Mouse (Mus musculus) left cerebral cortex, adult 2 months (tissue): ENCODE data around the gene Flt3l. TPM values are rescaled to one million over a fixed set of nuclear protein-coding genes. Genes with fewer than 3 reads are reported as not detected.
"Not testable (repeated sequence)": the region's sequence is repeated elsewhere in the genome, so short reads cannot be mapped to it uniquely, and the experiment has no call there.

Experiments used
- DNase-seq, 2 experiments: peaks; one replicate each; pipeline ENCODE4 v3.0.0; 2021 to 2022; ENCODE audit warnings: low spot score in 2 of 2, mixed read lengths in 1 of 2; ENCODE audit errors: extremely low spot score in 1 of 2
- H3K27ac ChIP-seq: fragments of 200-600 bp; 2 replicates; pipeline ENCODE4 v1.8.1; 2022
- H3K4me3 ChIP-seq: fragments of 200-600 bp; 2 replicates; pipeline ENCODE4 v1.8.1; 2022
- CTCF ChIP-seq: fragments of 200-600 bp; IDR thresholded peaks from 2 replicates; pipeline ENCODE4 v1.8.1; 2022; ENCODE audit warnings: antibody characterized with exemption, mild to moderate bottlenecking, moderate library complexity
- intact Hi-C: fragments of 180-260 bp; cut with DNase I; formaldehyde crosslinking; loops from one replicate; pipeline ENCODE4 v1.15.1; 2025
- total RNA-seq, 2 experiments: library from RNA; stranded (reverse); gene quantifications; 2 replicates each; pipeline ENCODE4 v1.2.3; 2021

The Flt3l gene
- total RNA-seq, 2 experiments from 2014 or later, result 6.7 to 8.8 TPM

GRCm38 (mm10) chr7:45100046-45100445 lies 36.2 kb downstream of the Flt3l start:
- no peak overlapping the region for H3K27ac ChIP-seq
- TF ChIP-seq CTCF, result no peak
- H3K4me3 ChIP-seq, result no peak overlapping the region
- DNase-seq, result no peak
- intact Hi-C loops, result no loop called here

- no peak for DNase-seq
- TF ChIP-seq CTCF, result peak; percentile 30
- Histone ChIP-seq H3K4me3 (no peak overlapping the region), H3K27ac (no peak overlapping the region)
- intact Hi-C loops, result no loop called here
These were observed 37.5 kb downstream of the Flt3l start for GRCm38 (mm10) chr7:45098541-45099240.

- Histone ChIP-seq H3K27ac (no peak overlapping the region), H3K4me3 (no peak overlapping the region)
- TF ChIP-seq CTCF, result no peak
- intact Hi-C loops, result no loop called here
- no peak for DNase-seq
These were observed 38.8 kb downstream of the Flt3l start for GRCm38 (mm10) chr7:45097479-45097878.

DNA sequence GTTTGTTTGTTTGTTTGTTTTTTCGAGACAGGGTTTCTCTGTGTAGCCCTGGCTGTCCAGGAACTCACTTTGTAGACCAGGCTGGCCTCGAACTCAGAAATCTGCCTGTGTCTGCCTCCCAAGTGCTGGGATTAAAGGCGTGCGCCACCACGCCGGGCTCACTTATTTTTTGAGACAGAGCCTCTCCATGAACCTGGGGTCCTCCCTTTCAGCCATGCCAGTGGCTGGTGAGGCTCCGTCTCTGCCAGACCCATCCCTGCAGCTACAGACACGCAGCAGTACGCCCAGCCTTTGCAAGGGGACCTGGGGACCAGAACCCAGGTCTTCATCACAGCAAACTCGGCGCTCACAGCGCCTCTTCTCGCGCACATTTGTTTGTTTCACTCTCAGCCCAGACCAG lies 40.3 kb downstream of the Flt3l start:
- H3K4me3 ChIP-seq, intact Hi-C loops, DNase-seq, H3K27ac ChIP-seq: not testable (repeated sequence)

DNA sequence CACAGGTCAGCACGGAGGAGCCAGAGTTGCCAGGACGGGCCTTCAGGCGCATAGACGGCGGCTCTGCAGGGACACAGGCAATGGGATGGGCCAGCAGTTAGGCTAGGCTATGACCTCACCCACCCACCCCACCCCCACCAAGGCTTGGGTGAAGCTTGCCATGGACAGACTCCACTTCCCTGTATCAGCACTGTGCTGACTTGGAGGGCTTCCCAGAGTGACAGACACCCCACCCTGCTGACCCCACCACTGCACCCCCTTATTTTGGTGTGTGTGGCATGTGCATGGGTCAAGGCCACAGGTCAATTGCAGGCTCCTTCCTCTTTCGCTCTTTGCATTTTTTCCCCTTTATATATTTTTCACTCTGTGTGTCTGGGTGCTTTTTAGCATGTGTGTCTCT lies 40.9 kb downstream of the Flt3l start:
- TF ChIP-seq CTCF, result no peak
- Histone ChIP-seq H3K27ac (no peak overlapping the region), H3K4me3 (no peak overlapping the region)
- no peak for DNase-seq
- intact Hi-C loops, result no loop called here

- no peak for TF ChIP-seq CTCF
- no peak for DNase-seq
- no peak overlapping the region for H3K4me3 ChIP-seq
- H3K27ac ChIP-seq, result no peak overlapping the region
- intact Hi-C loops, result no loop called here
These were observed 42.1 kb downstream of the Flt3l start for GRCm38 (mm10) chr7:45094121-45094520.

DNA sequence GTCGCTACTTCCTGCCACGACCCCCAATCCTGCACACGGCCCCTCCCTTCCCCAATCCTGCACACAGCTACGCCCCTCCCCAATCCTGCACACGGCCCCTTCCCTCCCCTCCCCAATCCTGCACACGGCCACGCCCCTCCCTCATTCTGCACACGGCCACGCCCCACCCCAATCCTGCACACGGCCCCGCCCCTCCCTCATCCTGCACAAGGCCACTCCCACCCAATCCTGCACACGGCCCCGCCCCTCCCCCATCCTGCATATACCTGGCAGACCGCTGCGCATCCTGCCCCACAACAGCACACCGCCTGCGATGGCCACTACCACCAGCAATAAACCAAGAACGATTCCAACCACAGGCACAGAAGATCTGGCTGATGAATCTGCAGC lies 42.7 kb downstream of the Flt3l start:
- no peak for DNase-seq
- intact Hi-C loops, result no loop called here
- no peak for TF ChIP-seq CTCF
- Histone ChIP-seq H3K4me3 (no peak overlapping the region), H3K27ac (no peak overlapping the region)

GRCm38 (mm10) chr7:45092828-45093515 lies 43.3 kb downstream of the Flt3l start:
- H3K4me3 ChIP-seq, result no peak overlapping the region
- TF ChIP-seq CTCF, result no peak
- no peak overlapping the region for H3K27ac ChIP-seq
- intact Hi-C loops, result no loop called here
- DNase-seq, result no peak

DNA sequence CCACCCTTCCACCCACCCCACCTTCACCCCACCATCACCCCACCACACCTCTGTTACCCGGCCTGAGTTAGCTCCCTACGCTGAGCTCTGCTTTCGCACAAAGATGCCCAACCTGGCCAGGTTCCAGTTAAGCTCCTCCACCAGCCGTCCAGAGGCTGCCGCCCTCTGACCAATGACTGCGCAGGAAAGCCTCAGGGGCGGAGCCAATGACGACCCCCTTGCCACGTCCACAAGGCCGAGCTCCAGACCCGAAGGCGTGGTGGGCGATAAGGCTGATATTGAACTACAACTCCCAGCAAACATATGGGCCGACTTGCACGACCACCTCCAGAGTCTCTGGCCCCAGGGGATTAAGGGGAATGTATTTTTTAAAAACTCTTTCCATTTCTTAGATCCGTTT lies 44.2 kb downstream of the Flt3l start, which contains the start of gene Rcn3:
Rcn3 (minus strand) TSS at position 174 of the 400 bp plus-strand sequence.
- no peak for TF ChIP-seq CTCF
- peak in 1 of 2 experiments; percentile 23 for DNase-seq
- H3K4me3 ChIP-seq, result peak within 1 kb of the TSS; percentile 18; the same call in 1 of the 2 replicates
- intact Hi-C loops, result no loop called here
- no peak within 1 kb of the TSS for H3K27ac ChIP-seq

DNA sequence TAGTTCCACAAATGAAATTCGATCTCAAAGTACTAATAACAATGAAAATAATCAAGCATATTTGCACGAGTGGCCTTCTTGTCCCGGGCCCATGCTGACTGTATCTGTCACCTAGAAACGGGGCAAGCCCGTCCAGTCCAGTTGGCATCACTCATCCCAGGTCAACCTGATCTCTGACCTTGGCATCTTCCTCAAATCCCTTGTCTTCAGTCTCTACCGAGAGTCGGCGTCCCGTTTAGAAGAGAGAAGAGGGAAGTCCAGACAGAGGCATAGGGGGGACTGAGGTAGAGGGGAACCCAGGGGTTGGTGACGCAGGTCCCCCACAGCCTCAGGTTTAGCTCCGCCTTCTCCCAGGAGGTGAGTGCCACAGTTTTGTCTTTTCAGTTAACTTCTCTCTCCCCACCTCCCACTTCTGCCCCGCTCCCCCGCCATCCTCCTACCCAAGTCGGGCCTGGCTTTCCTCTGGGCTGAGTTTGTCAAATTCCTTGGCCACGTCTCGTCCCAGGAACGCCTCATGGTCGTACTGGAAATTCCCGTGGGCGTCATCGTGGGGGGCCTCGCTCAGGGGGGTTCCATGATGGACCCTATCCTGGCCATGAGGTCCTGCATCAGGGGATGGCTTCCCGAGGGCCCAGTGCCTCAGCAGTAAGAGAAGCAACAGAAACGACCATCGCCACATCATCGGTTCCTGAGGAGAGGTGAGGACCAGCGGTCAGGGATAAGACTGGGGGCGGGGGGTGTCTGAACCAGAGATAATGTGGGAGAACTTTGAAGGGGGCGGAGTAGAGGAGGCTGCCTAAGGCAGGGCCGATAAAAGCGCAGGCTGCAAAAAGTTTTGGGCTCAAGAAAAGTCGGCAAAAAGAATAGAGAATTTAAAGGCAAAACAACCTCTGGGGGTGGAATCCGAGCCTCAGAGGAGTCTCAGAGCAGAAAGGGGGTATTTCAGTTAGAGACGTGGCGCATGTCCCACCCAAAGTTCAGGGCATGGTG lies 44.9 kb downstream of the Flt3l start:
- Histone ChIP-seq H3K27ac (no peak overlapping the region), H3K4me3 (peak overlapping the region; percentile 18; the same call in 1 of the 2 replicates)
- intact Hi-C loops, result no loop called here
- no peak for DNase-seq
- TF ChIP-seq CTCF, result no peak

DNA sequence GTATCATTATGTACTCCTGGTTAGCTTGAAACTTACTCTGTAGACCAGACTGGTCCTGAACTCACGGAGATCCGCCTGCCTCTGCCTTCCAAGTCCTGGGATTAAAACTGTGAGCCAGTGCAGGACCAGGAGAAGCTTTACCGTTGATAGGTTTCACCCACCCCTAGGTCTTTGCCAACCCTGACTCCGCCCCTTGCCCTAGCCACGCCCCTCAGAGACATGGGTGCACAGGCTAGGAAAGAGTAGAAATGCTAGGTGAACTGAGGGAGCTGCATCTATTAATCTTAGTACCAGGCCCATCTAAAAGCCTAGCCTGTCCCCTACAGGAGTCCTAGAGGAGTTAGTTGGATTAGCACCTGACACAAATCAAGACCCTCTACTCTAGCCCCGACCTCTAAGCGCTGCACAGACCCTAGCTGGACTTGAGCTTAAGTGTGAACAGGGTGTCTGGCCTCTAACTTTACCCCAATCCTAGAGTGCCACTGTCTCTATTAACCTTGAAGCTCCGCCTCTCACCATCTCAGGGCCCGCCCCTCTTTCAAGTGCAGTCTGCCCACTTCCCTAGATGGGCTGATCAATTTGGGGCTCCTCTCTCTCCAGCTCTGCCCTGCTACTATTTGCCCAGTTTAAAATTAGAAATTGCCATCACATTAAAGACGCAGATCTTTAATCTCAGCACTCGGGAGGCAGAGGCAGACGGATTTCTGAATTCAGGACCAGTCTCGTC lies 45.8 kb downstream of the Flt3l start:
- Histone ChIP-seq H3K27ac (no peak overlapping the region), H3K4me3 (no peak overlapping the region)
- TF ChIP-seq CTCF, result no peak
- DNase-seq, result no peak
- intact Hi-C loops, result no loop called here
